Mouse (Mus musculus) heart, postnatal 0 days (tissue): ENCODE measurements around the gene Syf2. TPM values are rescaled to one million over a fixed set of nuclear protein-coding genes. Genes with fewer than 3 reads are reported as not detected.

Source experiments
- ATAC-seq: fragments of 200-750 bp; cut with Nextera tagmentation; 2 replicates; pipeline ENCODE4 v1.8.0; 2017; ENCODE audit warnings: low read depth, moderate number of reproducible peaks, moderate library complexity; ENCODE audit not compliant: insufficient read depth
- DNase-seq: peaks from one replicate; pipeline ENCODE4 v3.0.0-alpha.2; 2016; ENCODE audit warnings: low spot score
- H3K27ac ChIP-seq: fragments of 300-500 bp; sonication (generic); 2 replicates; pipeline ENCODE4 v1.5.1; 2014; ENCODE audit warnings: low read depth, mild to moderate bottlenecking
- H3K27me3 ChIP-seq: fragments of 300-500 bp; sonication (generic); 2 replicates; pipeline ENCODE4 v1.6.1; 2014; ENCODE audit warnings: low read length, mixed read lengths; ENCODE audit not compliant: control insufficient read depth, insufficient read depth
- H3K36me3 ChIP-seq: fragments of 300-500 bp; sonication (generic); replicated peaks from 2 replicates; pipeline ENCODE4 v1.6.1; 2014; ENCODE audit warnings: low read length, mixed read lengths; ENCODE audit not compliant: control insufficient read depth, insufficient read depth
- H3K4me1 ChIP-seq: fragments of 300-500 bp; sonication (generic); 2 replicates; pipeline ENCODE4 v1.6.1; 2014; ENCODE audit warnings: antibody characterized with exemption; ENCODE audit not compliant: control insufficient read depth, insufficient read depth
- H3K4me2 ChIP-seq: fragments of 300-500 bp; sonication (generic); 2 replicates; pipeline ENCODE4 v1.6.1; 2014; ENCODE audit warnings: low read depth, mild to moderate bottlenecking, low read length, moderate library complexity
- H3K4me3 ChIP-seq: fragments of 300-500 bp; sonication (generic); 2 replicates; pipeline ENCODE4 v1.5.1; 2014; ENCODE audit warnings: low read depth, low read length
- H3K9ac ChIP-seq: fragments of 300-500 bp; sonication (generic); replicated peaks from 2 replicates; pipeline ENCODE4 v1.6.1; 2014; ENCODE audit warnings: low read depth, low read length, mixed read lengths
- H3K9me3 ChIP-seq: fragments of 300-500 bp; sonication (generic); replicated peaks from 2 replicates; pipeline ENCODE4 v1.6.1; 2016; ENCODE audit warnings: low read length; ENCODE audit not compliant: control insufficient read depth
- CTCF ChIP-seq: IDR thresholded peaks from 2 replicates; pipeline ENCODE4 v1.5.1; 2016; ENCODE audit warnings: antibody characterized with exemption, control low read depth, low read depth
- EP300 ChIP-seq: IDR thresholded peaks from 2 replicates; pipeline ENCODE4 v1.6.1; 2016; ENCODE audit warnings: antibody characterized with exemption, low read depth
- WGBS: fragments of 180-500 bp; shearing (Covaris S2); extraction: QIAGEN DNeasy Blood & Tissue Kit; methylation state at CpG from one replicate; pipeline ENCODE4 v1.1.7; 2014; 5-methylcytosine and 5-hydroxymethylcytosine counted together
- polyA plus RNA-seq: library from polyadenylated mRNA; unstranded; fragments of >200 nt; fragmentation: Nextera tagmentation; extraction: Ambion mirVana; gene quantifications from 2 replicates; pipeline ENCODE4 v1.2.1, GENCODE M21; 2015
- total RNA-seq: library from RNA; depleted of rRNA; stranded (reverse); fragments of >200 nt; gene quantifications from 2 replicates; pipeline ENCODE4 v1.2.3, GENCODE M21; 2014; ENCODE audit warnings: low replicate concordance

The Syf2 gene
- total and polyA plus RNA-seq, 2 experiments from 2014 or later = 19.5 to 66.8 TPM

DNA sequence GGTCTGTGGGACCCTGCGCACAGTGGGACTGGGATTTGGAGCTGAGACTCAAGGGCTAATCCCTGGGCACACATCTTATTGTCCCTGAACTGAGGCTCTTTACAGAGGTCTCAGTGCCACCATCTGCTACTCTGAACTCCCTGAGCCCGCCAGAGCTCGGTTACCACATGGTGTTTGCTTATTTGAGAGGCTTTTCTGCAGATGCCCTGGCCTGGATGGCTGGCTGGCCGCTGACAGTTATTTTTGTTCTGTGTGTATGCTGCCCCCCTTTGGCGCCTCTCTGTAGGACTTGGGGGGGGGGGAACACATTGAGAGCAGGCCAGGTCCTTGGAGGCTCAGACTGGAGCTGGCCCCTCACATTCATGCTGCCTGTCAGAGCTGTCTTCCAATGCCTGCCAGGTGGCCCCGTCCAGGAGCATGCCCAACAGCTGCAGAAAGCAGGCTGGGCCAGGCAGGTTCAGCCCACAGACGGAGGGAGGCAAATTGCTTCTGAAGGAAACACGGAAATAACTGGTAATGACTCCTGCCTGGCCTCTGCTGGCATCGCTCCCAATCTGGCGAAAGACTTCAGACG is 19.9 kb downstream of the Syf2 start:
- Histone ChIP-seq H3K4me3 (no peak overlapping the region), H3K4me1 (no peaks in the 10 kb centered on the region), H3K36me3 (no peaks in the 10 kb centered on the region), H3K9me3 (no peaks in the 10 kb centered on the region), H3K9ac (no peak overlapping the region), H3K27me3 (0 out of 2 replicates have a peak, but pooled peaks cover 7% of the 10 kb centered on the region), H3K27ac (peak overlapping the region; percentile 52), H3K4me2 (no peak overlapping the region)
- TF ChIP-seq CTCF (peak; percentile 55), EP300 (peak; percentile 36; the same call in 1 of the 2 replicates)
- 11% methylated on average over 11 of the region's 11 CpGs for WGBS
- DNase-seq (peak; percentile 79), ATAC-seq (peak; percentile 87)

DNA sequence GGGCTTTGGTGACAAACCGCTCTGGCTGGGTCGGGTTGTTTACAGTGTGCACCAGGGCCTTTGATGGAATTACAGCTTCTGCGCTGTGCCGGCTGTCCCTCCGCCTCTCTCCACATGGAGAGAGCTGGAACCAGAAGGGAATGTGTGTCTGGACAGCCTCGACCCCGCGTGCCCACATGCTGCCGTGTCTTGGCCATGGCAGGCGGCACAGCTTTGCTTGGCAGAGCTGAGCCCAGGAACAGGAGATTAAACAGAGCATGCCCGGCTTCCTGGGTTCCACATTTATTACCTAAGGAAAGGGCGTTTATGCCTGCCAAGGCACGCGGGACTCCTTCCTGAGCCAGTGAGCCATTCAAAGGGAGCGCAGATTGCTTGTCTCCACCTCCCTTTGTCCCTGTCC is 23.8 kb downstream of the Syf2 start:
- WGBS = 30% methylated on average over 15 of the region's 15 CpGs

DNA sequence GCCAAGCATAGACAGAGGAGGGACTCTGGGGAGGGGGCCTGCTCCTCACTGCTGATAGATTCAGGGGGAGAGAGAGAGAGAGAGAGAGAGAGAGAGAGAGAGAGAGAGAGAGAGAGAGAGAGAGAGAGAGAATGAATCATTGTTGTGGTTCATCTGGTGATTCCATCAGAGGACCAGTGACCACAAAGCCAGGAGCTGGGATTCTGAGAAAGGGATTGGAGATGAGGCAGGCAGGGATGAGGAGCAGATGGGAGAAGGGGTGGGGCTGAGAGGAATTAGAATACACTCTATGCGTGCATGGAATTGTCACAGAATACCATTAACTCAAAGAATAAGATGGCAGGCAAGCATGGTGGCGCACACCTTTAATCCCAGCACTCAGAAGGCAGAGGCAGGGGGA is 24.5 kb downstream of the Syf2 start:
- H3K9me3 ChIP-seq = no peaks in the 10 kb centered on the region
- peaks cover 22% of the 10 kb centered on the region; the same call in 1 of the 2 replicates for H3K27me3 ChIP-seq
- no peak overlapping the region for H3K27ac ChIP-seq
- H3K4me2 ChIP-seq = no peak overlapping the region
- H3K36me3 ChIP-seq = no peaks in the 10 kb centered on the region
- ATAC-seq (no peak), DNase-seq (no peak)
- no peaks in the 10 kb centered on the region for H3K4me1 ChIP-seq
- H3K4me3 ChIP-seq = no peak overlapping the region
- TF ChIP-seq EP300 (no peak), CTCF (no peak)
- WGBS = 84% methylated on average over 2 of the region's 2 CpGs
- no peak overlapping the region for H3K9ac ChIP-seq

More for the DNA sequence above, 23.8 kb downstream of the Syf2 start:
- no peaks in the 10 kb centered on the region for H3K4me1 ChIP-seq
- ATAC-seq (no peak), DNase-seq (no peak)
- H3K36me3 ChIP-seq = no peaks in the 10 kb centered on the region
- no peak overlapping the region for H3K4me2 ChIP-seq
- TF ChIP-seq CTCF = no peak
- no peak for TF ChIP-seq EP300
- no peak overlapping the region for H3K9ac ChIP-seq
- no peaks in the 10 kb centered on the region for H3K9me3 ChIP-seq
- no peak overlapping the region for H3K4me3 ChIP-seq
- H3K27ac ChIP-seq = no peak overlapping the region
- peaks cover 22% of the 10 kb centered on the region; the same call in 1 of the 2 replicates for H3K27me3 ChIP-seq

DNA sequence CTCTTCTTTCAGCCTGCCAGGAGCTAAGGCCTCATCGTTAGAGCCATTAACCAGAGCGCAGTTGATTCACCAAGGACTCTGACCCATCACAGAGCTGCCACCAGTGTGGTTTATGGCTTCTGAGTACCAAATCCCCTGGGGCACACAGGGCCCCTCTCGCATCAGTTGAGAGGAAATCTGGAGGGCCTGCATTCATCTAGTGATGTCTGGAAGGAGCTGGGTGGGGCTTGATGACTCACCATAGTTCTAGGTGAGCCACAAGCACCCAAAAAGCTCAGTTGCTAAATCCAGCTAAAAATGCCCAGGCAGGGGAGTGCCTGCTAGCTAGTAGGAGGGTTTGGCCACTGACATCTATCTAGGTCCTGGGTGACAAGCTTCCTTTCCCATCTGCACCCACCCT is 25.1 kb downstream of the Syf2 start:
- Histone ChIP-seq H3K9ac (no peak overlapping the region), H3K27ac (no peak overlapping the region), H3K4me1 (no peaks in the 10 kb centered on the region), H3K27me3 (peaks cover 22% of the 10 kb centered on the region; the same call in 1 of the 2 replicates), H3K4me2 (no peak overlapping the region), H3K36me3 (no peaks in the 10 kb centered on the region), H3K4me3 (no peak overlapping the region), H3K9me3 (no peaks in the 10 kb centered on the region)
- TF ChIP-seq EP300 = no peak
- TF ChIP-seq CTCF = no peak
- ATAC-seq (no peak), DNase-seq (no peak)
- WGBS = 76% methylated on average over 3 of the region's 3 CpGs

DNA sequence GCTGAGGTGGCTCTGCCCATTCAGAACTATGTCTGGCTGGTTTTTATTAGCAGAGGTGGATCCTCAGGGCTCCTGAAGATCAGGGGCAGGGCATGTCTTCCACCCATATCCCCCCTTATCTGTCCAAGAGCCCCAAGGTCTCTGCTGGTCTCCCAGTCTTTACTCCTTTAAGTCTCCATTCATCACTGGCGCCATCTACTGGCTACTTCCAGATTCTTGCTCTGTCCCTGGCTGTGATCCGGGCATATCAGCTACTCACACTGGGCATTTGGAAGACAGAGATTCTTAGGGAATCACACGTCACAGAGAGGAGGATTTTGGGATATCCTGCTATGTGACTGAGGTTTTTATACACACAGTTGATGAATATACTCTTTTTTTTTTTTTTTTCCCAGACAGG is 25.6 kb downstream of the Syf2 start:
- Histone ChIP-seq H3K27me3 (peaks cover 22% of the 10 kb centered on the region; the same call in 1 of the 2 replicates), H3K4me3 (no peak overlapping the region), H3K4me1 (no peaks in the 10 kb centered on the region), H3K27ac (no peak overlapping the region), H3K9me3 (no peaks in the 10 kb centered on the region), H3K9ac (no peak overlapping the region), H3K36me3 (no peaks in the 10 kb centered on the region), H3K4me2 (no peak overlapping the region)
- TF ChIP-seq CTCF (peak; percentile 62), EP300 (no peak)
- ATAC-seq (peak; percentile 57; the same call in 1 of the 2 replicates), DNase-seq (peak; percentile 54)
- WGBS = 12% methylated on average over 3 of the region's 3 CpGs
